Mouse (Mus musculus) MEL (cell line): ENCODE measurements around the gene Polr2h. TPM values are rescaled to one million over a fixed set of nuclear protein-coding genes. Genes with fewer than 3 reads are reported as not detected.

Experiments
- DNase-seq: peaks from one replicate; pipeline ENCODE4 v3.0.0; 2011; ENCODE audit warnings: low read depth, low spot score
- H3K27ac ChIP-seq: 2 replicates; pipeline ENCODE4 v1.5.1; 2012; ENCODE audit warnings: low read depth, mild to moderate bottlenecking, control low read depth, low read length, moderate library complexity; ENCODE audit not compliant: control insufficient read depth
- H3K27me3 ChIP-seq, 2 experiments: fragments of 150-350 bp in 1 of 2; sonication (generic) in 1 of 2; 2 replicates each; pipeline ENCODE4 v1.6.1; 2012; ENCODE audit warnings: low read length in 2 of 2, mild to moderate bottlenecking in 2 of 2, improper control_type of control experiment in 1 of 2, moderate library complexity in 1 of 2; ENCODE audit not compliant: insufficient read depth in 2 of 2, control insufficient read depth in 1 of 2
- H3K36me3 ChIP-seq, 2 experiments: 2 replicates each; pipeline ENCODE4 v1.6.1; 2012 to 2014; ENCODE audit warnings: low read length in 2 of 2, improper control_type of control experiment in 1 of 2, inconsistent platforms in 1 of 2, mild to moderate bottlenecking in 1 of 2; ENCODE audit not compliant: insufficient read depth in 2 of 2, control insufficient read depth in 1 of 2
- H3K4me1 ChIP-seq, 2 experiments: fragments of 150-350 bp in 1 of 2; sonication (generic) in 1 of 2; 2 replicates each; pipeline ENCODE4 v1.6.1; 2012; ENCODE audit warnings: low read length in 2 of 2, improper control_type of control experiment in 1 of 2, mild to moderate bottlenecking in 1 of 2; ENCODE audit not compliant: insufficient read depth in 2 of 2, control insufficient read depth in 1 of 2
- H3K4me3 ChIP-seq, 2 experiments: fragments of 150-350 bp in 1 of 2; sonication (generic) in 1 of 2; 2 replicates each; pipeline ENCODE4 v1.5.1; 2012; ENCODE audit warnings: low read depth in 2 of 2, low read length in 2 of 2, mild to moderate bottlenecking in 2 of 2, moderate library complexity in 2 of 2, control low read depth in 1 of 2, improper control_type of control experiment in 1 of 2; ENCODE audit not compliant: control insufficient read depth in 1 of 2, insufficient read depth in 1 of 2
- H3K79me2 ChIP-seq: 2 replicates; pipeline ENCODE4 v1.6.1; 2012; ENCODE audit warnings: mild to moderate bottlenecking, low read length, moderate library complexity; ENCODE audit not compliant: control insufficient read depth, poor library complexity, insufficient read depth
- H3K9ac ChIP-seq: 2 replicates; pipeline ENCODE4 v1.6.1; 2012; ENCODE audit warnings: low read depth, mild to moderate bottlenecking, control low read depth, low read length, moderate library complexity; ENCODE audit not compliant: control insufficient read depth, poor library complexity, severe bottlenecking
- H3K9me3 ChIP-seq: fragments of 150-350 bp; sonication (generic); replicated peaks from 2 replicates; pipeline ENCODE4 v1.6.1; 2012; ENCODE audit warnings: mild to moderate bottlenecking, low read length, improper control_type of control experiment, moderate library complexity; ENCODE audit not compliant: insufficient read depth
- BHLHE40 ChIP-seq: IDR thresholded peaks from 2 replicates; pipeline ENCODE4 v1.6.1; 2012; ENCODE audit warnings: low read depth, mild to moderate bottlenecking, inconsistent platforms, low read length, improper control_type of control experiment, borderline replicate concordance
- CHD1 ChIP-seq: IDR thresholded peaks from 2 replicates; pipeline ENCODE4 v1.6.1; 2012; ENCODE audit warnings: low read depth, mild to moderate bottlenecking, inconsistent platforms, low read length, improper control_type of control experiment
- CTCF ChIP-seq, 3 experiments: IDR thresholded peaks in 2 of 3; conservative IDR thresholded peaks in 1 of 3; 2 replicates each; pipeline ENCODE4 v1.5.1; 2011 to 2012; ENCODE audit warnings: low read length in 3 of 3, low read depth in 2 of 3, mild to moderate bottlenecking in 2 of 3, improper control_type of control experiment in 1 of 3, inconsistent platforms in 1 of 3, mixed read lengths in 1 of 3, moderate library complexity in 1 of 3; ENCODE audit not compliant: control insufficient read depth in 1 of 3, insufficient read depth in 1 of 3, poor library complexity in 1 of 3, severe bottlenecking in 1 of 3
- E2F4 ChIP-seq: IDR thresholded peaks from 2 replicates; pipeline ENCODE4 v1.6.1; 2011; ENCODE audit warnings: low read depth, low read length, improper control_type of control experiment, borderline replicate concordance
- ELF1 ChIP-seq: IDR thresholded peaks from 2 replicates; pipeline ENCODE4 v1.6.1; 2014; ENCODE audit warnings: low read depth, mild to moderate bottlenecking, inconsistent platforms, low read length, improper control_type of control experiment, moderate library complexity
- EP300 ChIP-seq, 2 experiments: IDR thresholded peaks; 2 replicates each; pipeline ENCODE4 v1.6.1; 2011; ENCODE audit warnings: improper control_type of control experiment in 2 of 2, low read length in 2 of 2, low read depth in 1 of 2, mild to moderate bottlenecking in 1 of 2
- ETS1 ChIP-seq: IDR thresholded peaks from 2 replicates; pipeline ENCODE4 v1.6.1; 2012; ENCODE audit warnings: low read depth, mild to moderate bottlenecking, inconsistent platforms, low read length, improper control_type of control experiment, moderate library complexity
- GABPA ChIP-seq: IDR thresholded peaks from 2 replicates; pipeline ENCODE4 v1.6.1; 2012; ENCODE audit warnings: low read depth, mild to moderate bottlenecking, inconsistent platforms, low read length, improper control_type of control experiment, moderate library complexity
- HCFC1 ChIP-seq: IDR thresholded peaks from 2 replicates; pipeline ENCODE4 v1.6.1; 2012; ENCODE audit warnings: low read depth, mild to moderate bottlenecking, inconsistent platforms, low read length, improper control_type of control experiment, moderate library complexity
- JUND ChIP-seq: IDR thresholded peaks from 2 replicates; pipeline ENCODE4 v1.6.1; 2011; ENCODE audit warnings: low read depth, mild to moderate bottlenecking, improper control_type of control experiment, low read length
- KAT2A ChIP-seq: conservative IDR thresholded peaks from 2 replicates; pipeline ENCODE4 v1.6.1; 2012; ENCODE audit warnings: low read depth, low read length, improper control_type of control experiment, inconsistent platforms
- MAFK ChIP-seq: IDR thresholded peaks from 2 replicates; pipeline ENCODE4 v1.6.1; 2011; ENCODE audit warnings: low read depth, mild to moderate bottlenecking, low read length, improper control_type of control experiment, borderline replicate concordance
- MAX ChIP-seq: IDR thresholded peaks from 2 replicates; pipeline ENCODE4 v1.6.1; 2011; ENCODE audit warnings: low read length, improper control_type of control experiment
- MEF2A ChIP-seq: IDR thresholded peaks from 2 replicates; pipeline ENCODE4 v1.6.1; 2014; ENCODE audit warnings: low read depth, mild to moderate bottlenecking, inconsistent platforms, low read length, improper control_type of control experiment; ENCODE audit not compliant: poor library complexity, insufficient replicate concordance, severe bottlenecking; ENCODE audit errors: extremely low read depth
- MYB ChIP-seq: IDR thresholded peaks from 2 replicates; pipeline ENCODE4 v1.6.1; 2011; ENCODE audit warnings: mild to moderate bottlenecking, low read depth, low read length, improper control_type of control experiment
- MYC ChIP-seq: IDR thresholded peaks from 2 replicates; pipeline ENCODE4 v1.6.1; 2011; ENCODE audit warnings: low read depth, mild to moderate bottlenecking, low read length, improper control_type of control experiment, moderate library complexity
- NELFE ChIP-seq: IDR thresholded peaks from 2 replicates; pipeline ENCODE4 v1.6.1; 2011; ENCODE audit warnings: low read depth, low read length, improper control_type of control experiment
- NRF1 ChIP-seq: IDR thresholded peaks from 2 replicates; pipeline ENCODE4 v1.6.1; 2014; ENCODE audit warnings: low read depth, mild to moderate bottlenecking, inconsistent platforms, low read length, improper control_type of control experiment, moderate library complexity; ENCODE audit not compliant: poor library complexity, insufficient read depth, severe bottlenecking
- POLR2A ChIP-seq, 2 experiments: IDR thresholded peaks; 2 replicates each; pipeline ENCODE4 v1.6.1; 2011 to 2012; ENCODE audit warnings: low read length in 2 of 2, mild to moderate bottlenecking in 2 of 2, control low read depth in 1 of 2, improper control_type of control experiment in 1 of 2, low read depth in 1 of 2, moderate library complexity in 1 of 2; ENCODE audit not compliant: control insufficient read depth in 1 of 2, insufficient read depth in 1 of 2, poor library complexity in 1 of 2
- POLR2AphosphoS2 ChIP-seq: IDR thresholded peaks from 2 replicates; pipeline ENCODE4 v1.6.1; 2011; ENCODE audit warnings: low read length, improper control_type of control experiment
- POLR2AphosphoS5 ChIP-seq: IDR thresholded peaks from 2 replicates; pipeline ENCODE4 v1.6.1; 2012; ENCODE audit warnings: low read depth, borderline replicate concordance, mild to moderate bottlenecking, inconsistent platforms, low read length, moderate library complexity, mixed read lengths
- RAD21 ChIP-seq: IDR thresholded peaks from 2 replicates; pipeline ENCODE4 v1.6.1; 2011; ENCODE audit warnings: mild to moderate bottlenecking, low read depth, low read length, improper control_type of control experiment
- SIN3A ChIP-seq: IDR thresholded peaks from 2 replicates; pipeline ENCODE4 v1.6.1; 2012; ENCODE audit warnings: low read length, improper control_type of control experiment, inconsistent platforms
- SMC3 ChIP-seq: IDR thresholded peaks from 2 replicates; pipeline ENCODE4 v1.6.1; 2011; ENCODE audit warnings: low read depth, low read length, improper control_type of control experiment
- TAL1 ChIP-seq: IDR thresholded peaks from 2 replicates; pipeline ENCODE4 v1.6.1; 2012; ENCODE audit warnings: mild to moderate bottlenecking, inconsistent platforms, low read length, moderate library complexity, mixed read lengths
- TBP ChIP-seq: IDR thresholded peaks from 2 replicates; pipeline ENCODE4 v1.8.0; 2011; ENCODE audit warnings: low read depth, low read length, improper control_type of control experiment
- UBTF ChIP-seq: IDR thresholded peaks from 2 replicates; pipeline ENCODE4 v1.6.1; 2012; ENCODE audit warnings: low read depth, mild to moderate bottlenecking, inconsistent platforms, low read length, improper control_type of control experiment, moderate library complexity, borderline replicate concordance; ENCODE audit not compliant: insufficient read depth
- USF1 ChIP-seq: IDR thresholded peaks from 2 replicates; pipeline ENCODE4 v1.6.1; 2014; ENCODE audit warnings: low read depth, mild to moderate bottlenecking, inconsistent platforms, low read length, improper control_type of control experiment, moderate library complexity
- ZC3H11A ChIP-seq: IDR thresholded peaks from 2 replicates; pipeline ENCODE4 v1.6.1; 2012; ENCODE audit warnings: low read depth, mild to moderate bottlenecking, inconsistent platforms, low read length, improper control_type of control experiment
- ZKSCAN1 ChIP-seq: IDR thresholded peaks from 2 replicates; pipeline ENCODE4 v1.6.1; 2012; ENCODE audit warnings: low read depth, mild to moderate bottlenecking, inconsistent platforms, low read length, improper control_type of control experiment, moderate library complexity
- ZMIZ1 ChIP-seq: IDR thresholded peaks from 2 replicates; pipeline ENCODE4 v1.6.1; 2012; ENCODE audit warnings: low read depth, mild to moderate bottlenecking, inconsistent platforms, low read length, improper control_type of control experiment, moderate library complexity
- ZNF384 ChIP-seq: IDR thresholded peaks from 2 replicates; pipeline ENCODE4 v1.6.1; 2012; ENCODE audit warnings: low read depth, mild to moderate bottlenecking, inconsistent platforms, low read length, improper control_type of control experiment
- polyA plus RNA-seq, 2 experiments: library from polyadenylated mRNA; stranded (reverse) in 1 of 2; unstranded in 1 of 2; fragments of >175 nt in 1 of 2; fragments of >200 nt in 1 of 2; gene quantifications; 2 replicates each; pipeline versions ENCODE4 v1.2.1 to v1.2.4; 2012; ENCODE audit warnings: low replicate concordance in 2 of 2, low read depth in 1 of 2; ENCODE audit not compliant: insufficient read length in 2 of 2, insufficient read depth in 1 of 2, missing spikeins in 1 of 2
- total RNA-seq: library from RNA; depleted of rRNA; stranded (reverse); fragments of 300-350 nt; gene quantifications from 2 replicates; pipeline ENCODE4 v1.2.3, GENCODE M21; 2012

Gene Polr2h
- total and polyA plus RNA-seq, 3 experiments = 95.4 to 180 TPM; not detected in 1

DNA sequence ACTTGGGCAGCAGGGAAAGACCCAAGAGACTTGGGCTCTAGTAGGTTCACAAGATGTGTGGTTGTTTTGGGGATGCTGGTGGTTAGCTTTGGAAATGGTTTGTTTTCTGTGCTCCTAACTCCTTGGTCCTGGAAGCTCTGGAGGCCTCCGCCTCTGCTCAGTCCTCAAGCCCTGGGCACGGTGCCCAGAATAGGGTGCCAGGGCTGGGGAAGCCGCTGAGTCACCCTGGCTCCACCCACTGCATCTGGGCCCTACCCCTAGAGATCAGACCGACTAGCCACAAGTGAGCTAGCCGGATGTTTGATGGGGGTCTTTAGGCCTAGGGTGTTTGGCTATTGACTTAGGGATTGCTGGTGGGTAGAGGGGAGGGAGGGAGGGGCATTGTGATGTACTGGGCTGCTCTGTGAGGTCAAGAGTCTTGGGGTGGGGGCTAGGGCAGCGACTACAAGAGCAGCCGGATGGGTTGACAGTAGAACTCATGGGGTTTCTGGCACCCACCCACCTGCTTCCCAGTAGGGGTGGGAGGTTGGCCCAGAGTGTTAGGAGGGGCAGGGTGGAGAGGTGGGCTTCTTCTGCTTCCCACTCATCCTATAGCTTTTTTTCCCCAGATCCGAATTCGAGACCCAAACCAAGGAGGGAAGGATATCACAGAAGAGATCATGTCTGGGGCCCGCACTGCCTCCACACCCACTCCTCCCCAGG is 39.3 kb upstream of the Polr2h start (continued):
- TF ChIP-seq RAD21 = no peak
- TF ChIP-seq BHLHE40 = no peak
- no peak for TF ChIP-seq JUND
- no peak for TF ChIP-seq MYC
- no peak for TF ChIP-seq POLR2AphosphoS5
- TF ChIP-seq ELF1 = no peak
- no peak for TF ChIP-seq POLR2A (IDR thresholded peaks at IDR 0.05; ENCODE audit: control insufficient read depth in 1 of 2, insufficient read depth in 1 of 2, low read depth in 1 of 2, low read length in 2 of 2, poor library complexity in 1 of 2)
- peak; percentile 47; the same call in 1 of the 2 replicates for TF ChIP-seq SIN3A
- TF ChIP-seq ETS1 = peak; percentile 39; the same call in 1 of the 2 replicates
- TF ChIP-seq MYB = no peak
- TF ChIP-seq NRF1 = no peak

GRCm38 (mm10) chr16:20690774-20691173 is 26.7 kb upstream of the Polr2h start:
- Histone ChIP-seq H3K27me3 (no peaks in the 10 kb centered on the region), H3K27ac (no peak overlapping the region), H3K79me2 (no peaks in the 10 kb centered on the region), H3K4me1 (no peaks in the 10 kb centered on the region), H3K9me3 (no peaks in the 10 kb centered on the region), H3K4me3 (no peak overlapping the region), H3K9ac (no peak overlapping the region), H3K36me3 (peaks cover 5 to 26% of the 10 kb centered on the region in 2 experiments; a peak in 3 of 4 replicates)
- DNase-seq = peak; percentile 50
- no peak for TF ChIP-seq CTCF (IDR thresholded peaks at IDR 0.05 in 2 of 3, conservative IDR thresholded peaks at IDR 0.05 in 1 of 3; ENCODE audit: control insufficient read depth in 1 of 3, insufficient read depth in 1 of 3, low read depth in 2 of 3, low read length in 3 of 3, poor library complexity in 1 of 3, severe bottlenecking in 1 of 3)
- TF ChIP-seq POLR2AphosphoS2 = no peak; the same call in 1 of the 2 replicates
- TF ChIP-seq ZNF384 = no peak
- TF ChIP-seq GABPA = no peak
- TF ChIP-seq ETS1 = peak; percentile 36; the same call in 1 of the 2 replicates
- no peak for TF ChIP-seq UBTF
- no peak for TF ChIP-seq SIN3A
- no peak for TF ChIP-seq POLR2AphosphoS5
- TF ChIP-seq RAD21 = no peak
- no peak for TF ChIP-seq MEF2A
- peak; percentile 61 for TF ChIP-seq TAL1
- no peak for TF ChIP-seq TBP
- no peak for TF ChIP-seq ELF1
- TF ChIP-seq ZC3H11A = no peak
- no peak for TF ChIP-seq MYC
- no peak for TF ChIP-seq USF1
- TF ChIP-seq MYB = peak; percentile 47; the same call in 1 of the 2 replicates
- no peak for TF ChIP-seq E2F4
- no peak for TF ChIP-seq MAFK
- TF ChIP-seq ZKSCAN1 = no peak
- TF ChIP-seq CHD1 = no peak
- 0 out of 2 replicates have a peak, but pooled peaks have one; percentile 21 for TF ChIP-seq ZMIZ1
- TF ChIP-seq MAX = no peak
- TF ChIP-seq HCFC1 = no peak
- peak in 1 of 2 experiments; percentile 48; a peak in 1 of 4 replicates for TF ChIP-seq POLR2A (IDR thresholded peaks at IDR 0.05; ENCODE audit: control insufficient read depth in 1 of 2, insufficient read depth in 1 of 2, low read depth in 1 of 2, low read length in 2 of 2, poor library complexity in 1 of 2)
- no peak for TF ChIP-seq SMC3
- peak; percentile 52 to 56; a peak in 2 of 4 replicates for TF ChIP-seq EP300 (IDR thresholded peaks at IDR 0.05; ENCODE audit: low read depth in 1 of 2, low read length in 2 of 2)
- no peak for TF ChIP-seq NELFE
- TF ChIP-seq KAT2A = no peak
- TF ChIP-seq JUND = no peak
